Mouse (Mus musculus): ENCODE data around the gene Zfp985. TPM values are rescaled to one million over a fixed set of nuclear protein-coding genes. Genes with fewer than 3 reads are reported as not detected.
A peak's percentile ranks its signal among the peaks of the same experiment; 100 is the strongest.
"Not testable (repeated sequence)": the region's sequence is repeated elsewhere in the genome, so short reads cannot be mapped to it uniquely, and the experiment has no call there.

Zfp985 gene
- polyA plus RNA-seq, 1 experiment from 2014 or later, result 0.26 TPM

DNA sequence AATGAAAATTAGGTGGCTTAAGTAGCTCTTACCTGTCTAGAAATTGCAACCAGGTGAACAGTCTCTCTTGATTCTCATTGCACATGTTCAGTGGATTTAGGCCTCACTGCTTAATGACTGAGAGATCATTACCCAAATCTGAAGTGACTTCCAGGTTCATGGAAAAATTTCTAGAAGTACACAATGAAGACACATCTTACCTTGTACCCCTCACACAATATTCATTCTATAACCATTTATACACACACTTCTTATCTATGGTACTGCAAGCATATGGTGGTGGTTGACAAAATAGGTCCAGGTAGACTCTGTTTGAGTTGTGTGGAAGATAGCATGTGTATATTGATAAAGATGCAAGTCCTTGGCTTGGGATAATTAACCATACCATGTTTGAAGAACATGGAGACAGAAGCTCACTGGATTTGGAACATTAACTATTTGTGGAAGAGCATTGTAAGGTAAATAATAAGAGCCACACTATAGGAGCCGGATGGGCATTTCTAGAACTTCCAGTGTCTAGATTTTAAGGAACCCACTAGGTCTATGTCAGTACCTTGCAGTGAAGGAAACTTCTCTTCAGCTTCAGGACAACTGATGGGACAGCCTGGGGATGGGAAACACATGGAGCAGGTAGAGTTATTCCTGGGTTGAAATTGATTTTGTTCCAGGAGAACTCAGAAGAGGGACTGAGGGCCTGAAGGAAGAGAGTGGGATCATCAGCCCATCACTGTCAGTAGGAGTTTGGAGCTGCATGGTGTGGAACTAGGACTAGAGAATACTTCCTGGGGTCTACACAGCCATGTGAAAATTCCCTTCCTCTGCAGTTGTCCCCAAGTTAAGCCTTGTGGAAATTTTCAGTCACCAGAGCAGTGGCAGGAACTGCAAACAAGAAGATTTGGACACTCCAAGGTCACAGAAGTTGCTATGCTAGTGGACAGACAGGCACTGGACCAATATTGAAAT is 33.7 kb downstream of the Zfp985 start:
- WGBS, result 58% methylated on average over 1 of the region's 1 CpGs
- H3K4me2 ChIP-seq (replicated peaks; ENCODE audit: low read depth, low read length), result no peak overlapping the region
- H3K27ac ChIP-seq (ENCODE audit: low read length), result no peak overlapping the region
- H3K27me3 ChIP-seq (ENCODE audit: control insufficient read depth, insufficient read depth, low read length), result no peaks in the 10 kb centered on the region
- H3K36me3 ChIP-seq (ENCODE audit: control insufficient read depth, insufficient read depth, low read length), result no peaks in the 10 kb centered on the region
- no peak overlapping the region for H3K4me3 ChIP-seq (ENCODE audit: low read depth, low read length)
- no peak overlapping the region for H3K9ac ChIP-seq (replicated peaks; ENCODE audit: low read depth, low read length)
- H3K9me3 ChIP-seq (ENCODE audit: control insufficient read depth, low read depth, low read length), result peaks cover 14% of the 10 kb centered on the region; the same call in 1 of the 2 replicates
- ATAC-seq (ENCODE audit: insufficient number of reproducible peaks, insufficient read depth, low FRiP score, low read depth), result 0 out of 2 replicates have a peak, but pooled peaks have one; percentile 28
- no peaks in the 10 kb centered on the region for H3K4me1 ChIP-seq (ENCODE audit: control insufficient read depth, insufficient read depth, low read length)

- not testable (repeated sequence) for H3K27me3 ChIP-seq (ENCODE audit: control insufficient read depth, insufficient read depth, low read length)
- 79% methylated on average over 3 of the region's 3 CpGs for WGBS
These were observed 41.6 kb downstream of the Zfp985 start for GRCm38 (mm10) chr4:147594630-147595029.

DNA sequence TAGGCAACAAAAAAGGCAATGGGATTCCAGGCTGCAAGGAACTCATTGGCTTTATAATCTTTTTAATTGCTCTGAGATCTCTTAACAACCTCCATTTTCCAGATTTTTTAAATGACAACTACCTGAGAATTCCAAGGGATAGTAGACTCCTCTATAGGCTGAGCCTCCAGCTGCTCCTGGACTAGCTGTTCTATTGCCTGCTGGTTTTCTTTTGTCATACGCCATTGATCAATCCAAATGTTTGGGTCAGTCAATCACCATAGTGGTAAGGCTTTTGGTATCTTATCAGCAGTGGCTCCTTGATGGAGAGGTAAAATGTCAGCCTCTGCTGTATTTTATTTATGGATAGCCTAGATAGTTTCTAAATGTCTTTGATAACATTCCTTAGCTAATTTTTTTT is 44.6 kb downstream of the Zfp985 start:
- H3K4me3 ChIP-seq (ENCODE audit: low read depth, low read length), result no peak overlapping the region
- no peaks in the 10 kb centered on the region for H3K36me3 ChIP-seq (ENCODE audit: control insufficient read depth, insufficient read depth, low read length)
- H3K4me1 ChIP-seq (ENCODE audit: control insufficient read depth, insufficient read depth, low read length), result no peaks in the 10 kb centered on the region
- no peak overlapping the region for H3K4me2 ChIP-seq (replicated peaks; ENCODE audit: low read depth, low read length)
- 44% methylated on average over 1 of the region's 1 CpGs for WGBS
- H3K9ac ChIP-seq (replicated peaks; ENCODE audit: low read depth, low read length), result no peak overlapping the region
- no peak overlapping the region for H3K27ac ChIP-seq (ENCODE audit: low read length)
- ATAC-seq (ENCODE audit: insufficient number of reproducible peaks, insufficient read depth, low FRiP score, low read depth), result no peak
- H3K9me3 ChIP-seq (ENCODE audit: control insufficient read depth, low read depth, low read length), result peaks cover 12% of the 10 kb centered on the region; the same call in 1 of the 2 replicates
- no peaks in the 10 kb centered on the region for H3K27me3 ChIP-seq (ENCODE audit: control insufficient read depth, insufficient read depth, low read length)

More at GRCm38 (mm10) chr4:147594630-147595029, 41.6 kb downstream of the Zfp985 start:
- not testable (repeated sequence) for H3K4me3 ChIP-seq (ENCODE audit: low read depth, low read length); ATAC-seq (ENCODE audit: insufficient number of reproducible peaks, insufficient read depth, low FRiP score, low read depth); H3K4me2 ChIP-seq (replicated peaks; ENCODE audit: low read depth, low read length); H3K9ac ChIP-seq (replicated peaks; ENCODE audit: low read depth, low read length); H3K36me3 ChIP-seq (ENCODE audit: control insufficient read depth, insufficient read depth, low read length); H3K4me1 ChIP-seq (ENCODE audit: control insufficient read depth, insufficient read depth, low read length); H3K27ac ChIP-seq (ENCODE audit: low read length)
- H3K9me3 ChIP-seq (ENCODE audit: control insufficient read depth, low read depth, low read length), result peaks cover 12% of the 10 kb centered on the region; the same call in 1 of the 2 replicates

DNA sequence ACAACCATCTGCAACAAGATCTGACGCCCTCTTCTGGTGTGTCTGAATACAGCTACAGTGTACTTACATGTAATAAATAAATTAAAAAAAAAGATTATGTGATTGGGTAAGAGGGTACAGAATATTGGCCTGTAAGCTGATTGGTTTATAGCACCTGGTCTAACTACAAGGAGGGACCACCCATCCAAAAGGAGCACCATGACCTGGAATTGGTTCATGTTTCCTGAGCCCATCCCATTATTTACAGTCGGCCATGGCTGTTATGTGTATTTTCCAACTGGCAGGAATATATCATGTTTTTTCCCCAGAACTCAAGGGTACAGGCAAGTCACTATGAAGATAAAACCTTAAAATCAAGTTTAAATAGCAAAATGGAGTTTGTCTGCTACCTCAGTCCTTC is 45.8 kb downstream of the Zfp985 start:
- WGBS, result 49% methylated on average over 2 of the region's 2 CpGs
- no peak overlapping the region for H3K27ac ChIP-seq (ENCODE audit: low read length)
- H3K9me3 ChIP-seq (ENCODE audit: control insufficient read depth, low read depth, low read length), result peaks cover 12% of the 10 kb centered on the region; the same call in 1 of the 2 replicates
- H3K4me3 ChIP-seq (ENCODE audit: low read depth, low read length), result no peak overlapping the region
- H3K4me1 ChIP-seq (ENCODE audit: control insufficient read depth, insufficient read depth, low read length), result no peaks in the 10 kb centered on the region
- no peak overlapping the region for H3K9ac ChIP-seq (replicated peaks; ENCODE audit: low read depth, low read length)
- H3K36me3 ChIP-seq (ENCODE audit: control insufficient read depth, insufficient read depth, low read length), result no peaks in the 10 kb centered on the region
- H3K4me2 ChIP-seq (replicated peaks; ENCODE audit: low read depth, low read length), result no peak overlapping the region
- no peak for ATAC-seq (ENCODE audit: insufficient number of reproducible peaks, insufficient read depth, low FRiP score, low read depth)
- H3K27me3 ChIP-seq (ENCODE audit: control insufficient read depth, insufficient read depth, low read length), result no peaks in the 10 kb centered on the region

- 42% methylated on average over 1 of the region's 1 CpGs for WGBS
- ATAC-seq (ENCODE audit: insufficient number of reproducible peaks, insufficient read depth, low FRiP score, low read depth), result no peak
- Histone ChIP-seq H3K9me3 (ENCODE audit: control insufficient read depth, low read depth, low read length) (peaks cover 12% of the 10 kb centered on the region; the same call in 1 of the 2 replicates), H3K4me2 (replicated peaks; ENCODE audit: low read depth, low read length) (no peak overlapping the region), H3K9ac (replicated peaks; ENCODE audit: low read depth, low read length) (no peak overlapping the region), H3K27me3 (ENCODE audit: control insufficient read depth, insufficient read depth, low read length) (no peaks in the 10 kb centered on the region), H3K4me3 (ENCODE audit: low read depth, low read length) (no peak overlapping the region), H3K4me1 (ENCODE audit: control insufficient read depth, insufficient read depth, low read length) (no peaks in the 10 kb centered on the region), H3K36me3 (ENCODE audit: control insufficient read depth, insufficient read depth, low read length) (no peaks in the 10 kb centered on the region), H3K27ac (ENCODE audit: low read length) (no peak overlapping the region)
These were observed 48.8 kb downstream of the Zfp985 start for GRCm38 (mm10) chr4:147601881-147602280.

DNA sequence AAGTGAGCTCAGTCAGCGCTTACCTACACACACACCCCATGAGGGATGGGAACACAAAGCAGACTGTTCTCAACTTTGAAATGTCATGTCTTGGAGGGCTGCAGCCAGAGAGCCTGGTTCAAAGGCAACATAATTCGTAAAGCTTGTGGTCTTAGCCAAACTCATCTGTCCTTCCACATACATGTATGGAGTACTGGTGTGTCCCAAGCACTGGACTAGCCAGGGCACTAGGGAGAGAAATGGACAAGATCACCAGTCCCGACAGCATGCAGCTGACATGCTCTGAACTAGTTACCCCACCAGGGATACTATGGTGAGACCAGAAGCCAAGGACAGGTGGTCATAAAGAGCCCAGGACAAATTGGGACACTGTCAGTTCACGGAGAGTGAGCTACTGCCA is 50.7 kb downstream of the Zfp985 start:
- Histone ChIP-seq H3K9ac (replicated peaks; ENCODE audit: low read depth, low read length) (no peak overlapping the region), H3K4me3 (ENCODE audit: low read depth, low read length) (no peak overlapping the region), H3K27me3 (ENCODE audit: control insufficient read depth, insufficient read depth, low read length) (no peaks in the 10 kb centered on the region), H3K4me1 (ENCODE audit: control insufficient read depth, insufficient read depth, low read length) (no peaks in the 10 kb centered on the region), H3K4me2 (replicated peaks; ENCODE audit: low read depth, low read length) (no peak overlapping the region), H3K36me3 (ENCODE audit: control insufficient read depth, insufficient read depth, low read length) (no peaks in the 10 kb centered on the region), H3K27ac (ENCODE audit: low read length) (no peak overlapping the region), H3K9me3 (ENCODE audit: control insufficient read depth, low read depth, low read length) (peaks cover 7% of the 10 kb centered on the region; the same call in 1 of the 2 replicates)
- WGBS, result 79% methylated on average over 4 of the region's 4 CpGs
- no peak for ATAC-seq (ENCODE audit: insufficient number of reproducible peaks, insufficient read depth, low FRiP score, low read depth)

GRCm38 (mm10) chr4:147605521-147605920 is 52.4 kb downstream of the Zfp985 start:
- ATAC-seq (ENCODE audit: insufficient number of reproducible peaks, insufficient read depth, low FRiP score, low read depth), result no peak
- Histone ChIP-seq H3K9ac (replicated peaks; ENCODE audit: low read depth, low read length) (no peak overlapping the region), H3K27me3 (ENCODE audit: control insufficient read depth, insufficient read depth, low read length) (no peaks in the 10 kb centered on the region), H3K36me3 (ENCODE audit: control insufficient read depth, insufficient read depth, low read length) (no peaks in the 10 kb centered on the region), H3K4me2 (replicated peaks; ENCODE audit: low read depth, low read length) (no peak overlapping the region), H3K27ac (ENCODE audit: low read length) (no peak overlapping the region), H3K4me1 (ENCODE audit: control insufficient read depth, insufficient read depth, low read length) (no peaks in the 10 kb centered on the region), H3K4me3 (ENCODE audit: low read depth, low read length) (no peak overlapping the region), H3K9me3 (ENCODE audit: control insufficient read depth, low read depth, low read length) (no peaks in the 10 kb centered on the region)
- 82% methylated on average over 4 of the region's 4 CpGs for WGBS

DNA sequence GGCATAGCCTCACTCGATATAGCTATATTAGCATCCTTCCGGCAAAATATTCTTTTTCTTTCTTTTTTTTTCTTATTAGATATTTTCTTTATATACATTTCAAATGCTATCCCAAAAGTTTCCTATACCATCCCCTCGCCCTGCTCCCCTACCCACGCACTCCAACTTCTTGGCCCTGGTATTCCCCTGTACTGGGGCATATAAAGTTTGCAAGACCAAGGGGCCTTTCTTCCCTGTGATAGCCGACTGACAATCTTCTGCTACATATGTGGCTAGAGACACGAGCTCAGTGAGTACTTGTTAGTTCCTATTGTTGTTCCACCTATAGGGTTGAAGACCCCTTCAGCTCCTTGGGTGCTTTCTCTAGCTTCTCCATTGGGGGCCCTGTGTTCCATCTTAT is 53.4 kb downstream of the Zfp985 start:
- H3K27me3 ChIP-seq (ENCODE audit: control insufficient read depth, insufficient read depth, low read length); H3K27ac ChIP-seq (ENCODE audit: low read length); ATAC-seq (ENCODE audit: insufficient number of reproducible peaks, insufficient read depth, low FRiP score, low read depth); H3K36me3 ChIP-seq (ENCODE audit: control insufficient read depth, insufficient read depth, low read length); H3K9ac ChIP-seq (replicated peaks; ENCODE audit: low read depth, low read length); H3K9me3 ChIP-seq (ENCODE audit: control insufficient read depth, low read depth, low read length); H3K4me3 ChIP-seq (ENCODE audit: low read depth, low read length); H3K4me2 ChIP-seq (replicated peaks; ENCODE audit: low read depth, low read length); H3K4me1 ChIP-seq (ENCODE audit: control insufficient read depth, insufficient read depth, low read length): not testable (repeated sequence)
- 88% methylated on average over 6 of the region's 6 CpGs for WGBS
